Comparison of ENCODE assay signal across 8 mouse cellular contexts in genomic region chr10:77622055-77622988, GRCm38 (mm10). TPM values are rescaled to one million over a fixed set of nuclear protein-coding genes. Genes with fewer than 3 reads are reported as not detected.
A peak's percentile ranks its signal among the peaks of the same experiment; 100 is the strongest.
DNase-seq lines count a peak whose midpoint lies in the region.

Gene Ube2g2, plus strand, starts transcription at chr10:77622275.

- no peaks in the 10 kb centered on the region for H3K27me3 ChIP-seq in hindbrain, embryonic 10.5 days (ENCODE audit: insufficient read depth, poor library complexity, severe bottlenecking)

- no peaks in the 10 kb centered on the region for H3K9me3 ChIP-seq in hindbrain, embryonic 10.5 days

- peak; percentile 99 for DNase-seq in NIH3T3 (ENCODE audit: low read depth)
- peak; percentile 89 for DNase-seq in cerebellum, adult 9-10 months
- DNase-seq in frontal cortex, adult 2 months (ENCODE audit: extremely low spot score in 1 of 2, low spot score in 1 of 2), result peak; percentile 66 to 91
- peak; percentile 86 for DNase-seq in hindbrain, embryonic 10.5 days (ENCODE audit: low spot score)
- DNase-seq in layer of hippocampus, postnatal 14 days (ENCODE audit: low spot score in 2 of 2), result peak; percentile 93
- peak; percentile 94 for DNase-seq in lung, postnatal 10 days
- DNase-seq in ovary, postnatal 14 days (ENCODE audit: low spot score), result peak; percentile 95
- DNase-seq in thymus, postnatal 10 days (ENCODE audit: low spot score in 2 of 2), result peak; percentile 90 to 96

- H3K27ac ChIP-seq in hindbrain, embryonic 10.5 days, result peak within 1 kb of the TSS; percentile 93

- H3K4me1 ChIP-seq in hindbrain, embryonic 10.5 days (replicated peaks), result peaks cover 26% of the 10 kb centered on the region

- H3K4me3 ChIP-seq in hindbrain, embryonic 10.5 days, result peak within 1 kb of the TSS; percentile 76

- WGBS in hindbrain, embryonic 10.5 days, result under 1% methylated on average over 96 of the region's 96 CpGs

- H3K36me3 ChIP-seq in hindbrain, embryonic 10.5 days, result peaks cover 50% of the 10 kb centered on the region

RNA-seq across cellular contexts. Expression of gene Ube2g2, which starts in this region (rescaled TPM):
- 47.9 and 51.8 TPM in 2 replicates for polyA plus RNA-seq in frontal cortex, adult 2 months (2012; rRNA removed)
- 100 and 103 TPM in 2 replicates for polyA plus RNA-seq in hindbrain, embryonic 10.5 days (2016; fragmentation: Nextera tagmentation; extraction: Ambion mirVana)
- total RNA-seq in layer of hippocampus, postnatal 14 days (2021), result 10 to 100 TPM; 63.9 to 69.0 TPM

Comparison
In these comparisons a context has a peak if more than half of its experiments do, and no peak if none do; other contexts are left out.
1. Peak in every context shown above with its lines: DNase-seq, H3K4me3 ChIP-seq and H3K27ac ChIP-seq.